Mouse (Mus musculus) C2C12 (cell line): ENCODE data around the gene Hdac4. TPM values are rescaled to one million over a fixed set of nuclear protein-coding genes. Genes with fewer than 3 reads are reported as not detected.

ENCODE experiments used
- H3K27me3 ChIP-seq: one replicate; pipeline ENCODE4 v1.6.1; 2011; ENCODE audit not compliant: control insufficient read depth, insufficient read depth, insufficient read length
- H3K36me3 ChIP-seq: one replicate; pipeline ENCODE4 v1.6.1; 2011; ENCODE audit not compliant: control insufficient read depth, insufficient read depth
- H3K4me3 ChIP-seq: one replicate; pipeline ENCODE4 v1.5.1; 2011; ENCODE audit warnings: mild to moderate bottlenecking, control low read depth; ENCODE audit not compliant: poor library complexity, insufficient read depth, severe bottlenecking
- H3K79me2 ChIP-seq: one replicate; pipeline ENCODE4 v1.6.1; 2011; ENCODE audit not compliant: control insufficient read depth, insufficient read depth
- H3K79me3 ChIP-seq: one replicate; pipeline ENCODE4 v1.6.1; 2011; ENCODE audit warnings: low read depth, control low read depth
- H3ac ChIP-seq: one replicate; pipeline ENCODE3; 2011; ENCODE audit warnings: low read depth; ENCODE audit not compliant: control insufficient read depth, insufficient read length
- CEBPB ChIP-seq: IDR thresholded peaks from one replicate; pipeline ENCODE4 v1.6.1; 2011; ENCODE audit warnings: low read depth, mild to moderate bottlenecking, control low read depth, moderate library complexity
- CTCF ChIP-seq: IDR thresholded peaks from one replicate; pipeline ENCODE4 v1.5.1; 2011; ENCODE audit not compliant: control insufficient read depth, insufficient read depth, insufficient read length
- FOSL1 ChIP-seq: IDR thresholded peaks from one replicate; pipeline ENCODE4 v1.8.0; 2011; ENCODE audit warnings: mild to moderate bottlenecking, low read length; ENCODE audit not compliant: poor library complexity, insufficient read depth, severe bottlenecking
- MAX ChIP-seq: IDR thresholded peaks from one replicate; pipeline ENCODE4 v1.6.1; 2011; ENCODE audit warnings: mild to moderate bottlenecking, control low read depth
- MYOD1 ChIP-seq: IDR thresholded peaks from one replicate; pipeline ENCODE4 v1.6.1; 2011; ENCODE audit warnings: low read depth; ENCODE audit not compliant: control insufficient read depth, insufficient read length
- MYOG ChIP-seq: IDR thresholded peaks from one replicate; pipeline ENCODE4 v1.6.1; 2011; ENCODE audit not compliant: control insufficient read depth, insufficient read length; ENCODE audit errors: extremely low read depth
- USF1 ChIP-seq: IDR thresholded peaks from one replicate; pipeline ENCODE4 v1.6.1; 2011; ENCODE audit warnings: low read depth, mild to moderate bottlenecking, control low read depth, moderate library complexity
- polyA plus RNA-seq: library from polyadenylated mRNA; unstranded; fragments of >200 nt; fragmentation: generic; extraction: Trizol; gene quantifications from one replicate; pipeline ENCODE4 v1.2.1, GENCODE M21; 2012; ENCODE audit warnings: missing spikeins

The Hdac4 gene
- polyA plus RNA-seq, 1 experiment, result 9.6 TPM

DNA sequence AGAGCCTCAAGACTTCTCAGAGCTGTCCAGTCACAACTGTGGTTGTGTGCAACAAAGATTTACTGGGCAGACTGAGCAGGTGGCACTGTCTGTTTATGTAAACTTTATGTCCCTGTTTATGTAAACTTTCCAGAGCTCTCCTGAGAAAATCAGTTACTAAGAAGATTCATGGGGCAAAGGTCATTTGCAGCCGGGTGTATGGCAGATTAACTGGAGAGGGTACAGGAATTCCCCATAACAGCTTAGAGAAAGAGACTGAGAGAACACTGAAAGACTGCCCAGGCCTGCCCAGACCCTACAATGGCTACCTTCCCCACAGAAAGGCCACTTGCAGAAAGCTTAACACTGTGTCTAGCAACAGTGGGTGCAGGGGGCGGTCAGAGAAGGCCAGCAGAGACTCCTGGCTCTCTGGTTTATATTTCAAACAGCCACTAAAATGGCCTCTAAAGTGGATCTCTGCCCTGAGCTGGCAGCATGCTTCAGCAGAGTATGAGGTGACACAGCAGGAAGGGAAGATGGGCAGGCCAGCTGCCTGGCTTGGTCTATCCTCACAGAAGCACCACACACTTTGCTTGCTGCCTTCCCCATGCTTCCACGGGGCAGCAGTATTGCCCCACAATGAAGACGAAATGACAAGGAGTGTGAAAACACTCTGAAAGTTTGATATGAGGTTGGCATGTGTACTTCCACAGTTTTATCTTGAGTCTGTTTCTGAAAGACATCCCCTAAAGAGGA is 179.4 kb downstream of the Hdac4 start:
- no peak overlapping the region for H3ac ChIP-seq
- TF ChIP-seq CTCF, result no peak
- TF ChIP-seq USF1, result no peak
- no peak for TF ChIP-seq MYOG
- no peak for TF ChIP-seq MAX
- no peak for TF ChIP-seq FOSL1
- no peak for TF ChIP-seq CEBPB
- no peak for TF ChIP-seq MYOD1
- no peaks in the 10 kb centered on the region for H3K79me3 ChIP-seq
- no peak overlapping the region for H3K4me3 ChIP-seq
- no peaks in the 10 kb centered on the region for H3K79me2 ChIP-seq
- H3K27me3 ChIP-seq, result no peaks in the 10 kb centered on the region
- peaks cover 5% of the 10 kb centered on the region for H3K36me3 ChIP-seq

DNA sequence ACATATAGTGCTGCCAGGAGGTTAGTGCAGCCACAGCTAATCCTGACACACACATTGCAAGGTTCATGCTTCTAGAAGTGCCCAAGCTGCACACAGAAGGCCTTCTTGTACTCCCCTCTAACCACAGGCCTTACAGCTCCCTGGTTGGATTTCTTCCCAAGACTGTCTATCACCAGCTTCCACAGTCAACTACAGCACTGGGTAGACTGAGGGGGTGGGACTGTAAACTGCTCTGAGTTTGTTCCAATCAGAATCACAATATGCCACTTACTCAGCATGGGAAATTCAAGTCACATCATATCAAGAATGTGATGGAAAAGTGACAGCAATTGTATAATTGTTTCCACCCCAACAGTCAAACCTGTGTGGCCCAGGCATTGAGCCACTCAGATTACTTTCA is 180.2 kb downstream of the Hdac4 start:
- Histone ChIP-seq H3K79me2 (no peaks in the 10 kb centered on the region), H3K79me3 (no peaks in the 10 kb centered on the region), H3K27me3 (no peaks in the 10 kb centered on the region), H3K36me3 (peaks cover 5% of the 10 kb centered on the region), H3ac (no peak overlapping the region), H3K4me3 (no peak overlapping the region)
- TF ChIP-seq USF1 (no peak), MYOG (no peak), MAX (no peak), CTCF (no peak), FOSL1 (no peak), MYOD1 (no peak), CEBPB (no peak)

DNA sequence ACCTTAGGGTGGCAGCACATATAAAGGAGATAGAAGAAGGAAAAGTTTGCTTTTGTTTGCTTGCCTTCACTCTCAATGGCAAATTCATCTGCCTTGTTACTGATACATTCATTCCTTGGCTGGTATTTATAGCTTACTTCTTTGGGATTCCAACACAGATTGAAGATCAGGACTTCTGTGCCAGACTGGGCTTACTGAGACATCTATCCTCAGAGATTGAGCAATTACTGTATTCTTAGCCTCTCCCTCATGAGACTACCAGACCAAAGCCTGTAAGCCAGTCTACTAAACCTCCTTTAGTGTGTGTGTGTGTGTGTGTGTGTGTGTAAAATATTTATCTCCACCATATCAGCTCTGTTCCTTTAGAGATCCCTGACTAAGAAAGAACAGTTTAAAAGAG is 181.0 kb downstream of the Hdac4 start:
- Histone ChIP-seq H3ac (no peak overlapping the region), H3K36me3 (peaks cover 5% of the 10 kb centered on the region), H3K27me3 (no peaks in the 10 kb centered on the region), H3K79me2 (no peaks in the 10 kb centered on the region), H3K4me3 (no peak overlapping the region), H3K79me3 (no peaks in the 10 kb centered on the region)
- TF ChIP-seq MYOD1 (no peak), MAX (no peak), FOSL1 (no peak), MYOG (no peak)

DNA sequence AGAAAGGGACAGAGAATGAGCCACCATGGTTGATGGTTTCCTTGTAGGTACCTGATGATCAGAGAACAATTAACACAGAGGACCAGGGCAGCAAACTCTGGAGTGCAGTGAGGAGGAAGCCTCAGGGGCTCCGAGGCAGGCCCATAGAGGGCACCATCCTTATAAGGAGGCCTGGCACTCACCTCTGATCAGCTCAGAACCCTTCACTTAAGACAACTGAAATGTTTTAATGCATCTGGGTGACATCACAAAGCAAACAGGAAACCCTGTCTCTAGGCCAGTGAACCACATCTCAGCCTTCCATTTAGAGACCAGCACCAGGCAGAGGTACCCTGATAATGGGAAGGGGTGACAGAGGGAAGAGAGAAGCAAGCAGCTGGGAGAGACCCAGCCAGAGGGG is 188.8 kb downstream of the Hdac4 start:
- no peaks in the 10 kb centered on the region for H3K27me3 ChIP-seq
- no peaks in the 10 kb centered on the region for H3K36me3 ChIP-seq
- no peak overlapping the region for H3K4me3 ChIP-seq
- TF ChIP-seq MAX (no peak), CEBPB (no peak), MYOD1 (no peak), USF1 (no peak), MYOG (no peak), FOSL1 (no peak), CTCF (no peak)
- H3K79me3 ChIP-seq, result no peaks in the 10 kb centered on the region
- H3ac ChIP-seq, result no peak overlapping the region
- H3K79me2 ChIP-seq, result no peaks in the 10 kb centered on the region

- Histone ChIP-seq H3ac (no peak overlapping the region), H3K27me3 (no peaks in the 10 kb centered on the region), H3K36me3 (no peaks in the 10 kb centered on the region), H3K4me3 (no peak overlapping the region), H3K79me2 (no peaks in the 10 kb centered on the region), H3K79me3 (no peaks in the 10 kb centered on the region)
- TF ChIP-seq MAX (no peak), MYOG (no peak), MYOD1 (no peak), CTCF (no peak), FOSL1 (no peak), CEBPB (no peak), USF1 (no peak)
Measured at GRCm38 (mm10) chr1:92005617-92005940, 189.9 kb downstream of the Hdac4 start.

GRCm38 (mm10) chr1:92004906-92005616 is 190.4 kb downstream of the Hdac4 start:
- no peaks in the 10 kb centered on the region for H3K36me3 ChIP-seq
- H3K79me3 ChIP-seq, result no peaks in the 10 kb centered on the region
- no peak overlapping the region for H3ac ChIP-seq
- TF ChIP-seq MAX (no peak), MYOD1 (no peak), USF1 (no peak), CTCF (no peak), FOSL1 (no peak), CEBPB (no peak), MYOG (no peak)
- H3K4me3 ChIP-seq, result no peak overlapping the region
- H3K27me3 ChIP-seq, result no peaks in the 10 kb centered on the region
- no peaks in the 10 kb centered on the region for H3K79me2 ChIP-seq
